Mouse (Mus musculus): ENCODE measurements at regions not wholly inside any gene's neighbourhood (a gene's known extent, or its start where the extent isn't known, plus 50 kb on each side); places are given as distances from the start of the nearest gene placed in this dataset.

DNA sequence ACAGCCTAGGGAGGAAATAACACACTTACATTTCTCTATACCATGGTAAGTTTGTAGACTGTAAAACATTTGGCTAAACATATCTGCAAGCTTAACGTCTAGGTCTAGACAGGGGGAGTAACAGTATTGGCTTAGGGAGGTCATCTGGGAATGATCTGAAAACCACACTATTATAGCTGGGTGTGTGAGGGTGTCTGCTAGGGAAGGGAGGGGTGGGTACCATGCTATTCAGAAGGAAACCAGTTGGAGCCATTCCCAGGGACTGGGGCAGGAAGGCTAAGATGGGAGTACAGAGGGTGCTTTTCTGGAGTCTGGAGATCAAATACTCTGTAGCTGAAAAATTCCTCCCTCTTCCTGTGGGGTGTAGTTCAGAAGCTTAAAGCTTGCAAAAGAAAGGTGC is 2235.9 kb downstream of the 9330182O14Rik start:
- TF ChIP-seq CTCF (IDR thresholded peaks at IDR 0.05; ENCODE audit: low read depth): no peak
- TF ChIP-seq EP300 (IDR thresholded peaks at IDR 0.05; ENCODE audit: low read depth): no peak
